Mouse (Mus musculus) limb, embryonic 11.5 days (tissue): ENCODE results near the gene Tdrd6. TPM values are rescaled to one million over a fixed set of nuclear protein-coding genes. Genes with fewer than 3 reads are reported as not detected.

Experiments used
- ATAC-seq: fragments of 200-750 bp; cut with Nextera tagmentation; 2 replicates; pipeline ENCODE4 v1.8.0; 2017; ENCODE audit warnings: low read depth; ENCODE audit not compliant: insufficient number of reproducible peaks, low FRiP score, low TSS enrichment
- DNase-seq: peaks from one replicate; pipeline ENCODE4 v3.0.0-alpha.2; 2015; ENCODE audit warnings: low spot score
- H3K27ac ChIP-seq: fragments of 300-500 bp; sonication (generic); replicated peaks from 2 replicates; pipeline ENCODE4 v1.5.1; 2014; ENCODE audit warnings: low read depth, mild to moderate bottlenecking, low read length
- H3K27me3 ChIP-seq: fragments of 300-500 bp; sonication (generic); 2 replicates; pipeline ENCODE4 v1.6.1; 2014; ENCODE audit warnings: mild to moderate bottlenecking, low read length, mixed read lengths; ENCODE audit not compliant: control insufficient read depth, insufficient read depth
- H3K36me3 ChIP-seq: fragments of 300-500 bp; sonication (generic); 2 replicates; pipeline ENCODE4 v1.6.1; 2014; ENCODE audit warnings: mild to moderate bottlenecking, low read length, moderate library complexity, mixed read lengths; ENCODE audit not compliant: control insufficient read depth, insufficient read depth
- H3K4me1 ChIP-seq: fragments of 300-500 bp; sonication (generic); 2 replicates; pipeline ENCODE4 v1.6.1; 2014; ENCODE audit warnings: low read length, mixed read lengths; ENCODE audit not compliant: control insufficient read depth, insufficient read depth
- H3K4me2 ChIP-seq: fragments of 300-500 bp; sonication (generic); 2 replicates; pipeline ENCODE4 v1.6.1; 2014; ENCODE audit warnings: low read depth, mild to moderate bottlenecking, moderate library complexity; ENCODE audit not compliant: severe bottlenecking
- H3K4me3 ChIP-seq: fragments of 300-500 bp; sonication (generic); 2 replicates; pipeline ENCODE4 v1.5.1; 2014; ENCODE audit warnings: low read depth, low read length
- H3K9ac ChIP-seq: fragments of 300-500 bp; sonication (generic); 2 replicates; pipeline ENCODE4 v1.6.1; 2014; ENCODE audit warnings: mild to moderate bottlenecking, low read length
- H3K9me3 ChIP-seq: fragments of 300-500 bp; sonication (generic); 2 replicates; pipeline ENCODE4 v1.6.1; 2016; ENCODE audit warnings: low read length; ENCODE audit not compliant: control insufficient read depth
- WGBS: fragments of 180-500 bp; shearing (Covaris S2); extraction: QIAGEN DNeasy Blood & Tissue Kit; methylation state at CpG from one replicate; pipeline ENCODE4 v1.1.7; 2014; 5-methylcytosine and 5-hydroxymethylcytosine counted together
- polyA plus RNA-seq: library from polyadenylated mRNA; unstranded; fragments of >200 nt; fragmentation: Nextera tagmentation; extraction: Ambion mirVana; gene quantifications from 2 replicates; pipeline ENCODE4 v1.2.1, GENCODE M21; 2014

Gene Tdrd6
- polyA plus RNA-seq, 1 experiment from 2014 or later, result 0.51 TPM

DNA sequence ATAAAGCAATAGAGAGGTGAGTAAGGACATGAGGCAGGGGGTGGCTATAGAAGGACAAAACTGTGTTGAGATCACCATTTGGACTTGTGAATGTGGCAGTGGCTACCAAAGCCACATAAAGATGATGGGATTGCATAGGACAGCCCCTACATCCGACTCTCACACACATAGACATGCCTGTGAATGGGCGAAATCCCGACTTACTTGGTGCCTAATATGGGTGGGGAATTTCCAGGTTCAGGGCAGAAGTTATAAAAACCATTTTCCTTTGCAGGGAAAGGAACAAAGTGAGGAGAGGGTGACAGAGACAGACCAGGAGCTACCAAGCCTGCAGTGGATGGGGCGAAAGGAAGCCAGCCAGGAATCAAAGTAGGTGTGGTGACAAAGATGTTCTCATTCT lies 7.0 kb upstream of the Tdrd6 start:
- no peak overlapping the region for H3K27ac ChIP-seq
- 97% methylated on average over 4 of the region's 4 CpGs for WGBS
- no peaks in the 10 kb centered on the region for H3K9me3 ChIP-seq
- H3K9ac ChIP-seq, result no peak overlapping the region
- no peaks in the 10 kb centered on the region for H3K36me3 ChIP-seq
- ATAC-seq (no peak), DNase-seq (no peak)
- no peak overlapping the region for H3K4me3 ChIP-seq
- H3K4me1 ChIP-seq, result no peaks in the 10 kb centered on the region
- no peaks in the 10 kb centered on the region for H3K27me3 ChIP-seq
- H3K4me2 ChIP-seq, result no peak overlapping the region

- H3K27ac ChIP-seq, result no peak overlapping the region
- H3K4me2 ChIP-seq, result peak overlapping the region; percentile 62
- peaks cover 29% of the 10 kb centered on the region for H3K27me3 ChIP-seq
- DNase-seq (no peak), ATAC-seq (no peak)
- no peak overlapping the region for H3K9ac ChIP-seq
- no peaks in the 10 kb centered on the region for H3K36me3 ChIP-seq
- peaks cover 10% of the 10 kb centered on the region for H3K4me1 ChIP-seq
- WGBS, result 53% methylated on average over 13 of the region's 13 CpGs
- no peaks in the 10 kb centered on the region for H3K9me3 ChIP-seq
- peak overlapping the region; percentile 34 for H3K4me3 ChIP-seq
These were observed 295 bp upstream of the Tdrd6 start for GRCm38 (mm10) chr17:43630427-43630760.

DNA sequence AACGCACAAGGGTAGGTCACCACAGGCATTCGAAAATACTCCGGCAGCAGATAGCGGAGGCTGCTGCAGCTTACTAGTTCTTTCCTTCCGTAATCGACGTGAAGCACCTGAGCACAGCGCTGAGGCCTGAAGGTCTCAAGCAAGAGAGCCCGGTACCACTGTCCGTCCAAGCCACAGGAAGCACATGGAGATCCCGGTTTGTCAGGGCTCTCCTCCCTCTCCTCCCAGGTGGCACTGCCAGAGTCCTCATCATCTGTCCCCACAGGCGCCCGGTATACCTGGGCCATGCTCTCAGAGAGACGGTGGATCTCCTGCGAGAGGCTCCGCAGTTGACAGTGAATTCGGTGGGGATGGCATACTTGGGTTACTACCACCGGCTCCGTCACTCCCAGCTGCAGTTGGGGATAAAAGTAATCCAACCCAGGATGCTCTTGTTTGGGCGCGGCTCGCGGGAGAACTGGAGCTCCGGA lies 1.0 kb downstream of the Tdrd6 start:
- Histone ChIP-seq H3K9me3 (no peaks in the 10 kb centered on the region), H3K4me2 (peak overlapping the region; percentile 62), H3K27me3 (peaks cover 29% of the 10 kb centered on the region), H3K4me3 (no peak overlapping the region), H3K9ac (0 out of 2 replicates have a peak overlapping the region, but pooled peaks have one; percentile 27), H3K27ac (no peak overlapping the region), H3K4me1 (peaks cover 10% of the 10 kb centered on the region), H3K36me3 (no peaks in the 10 kb centered on the region)
- ATAC-seq, result no peak
- 20% methylated on average over 24 of the region's 24 CpGs for WGBS
- no peak for DNase-seq

DNA sequence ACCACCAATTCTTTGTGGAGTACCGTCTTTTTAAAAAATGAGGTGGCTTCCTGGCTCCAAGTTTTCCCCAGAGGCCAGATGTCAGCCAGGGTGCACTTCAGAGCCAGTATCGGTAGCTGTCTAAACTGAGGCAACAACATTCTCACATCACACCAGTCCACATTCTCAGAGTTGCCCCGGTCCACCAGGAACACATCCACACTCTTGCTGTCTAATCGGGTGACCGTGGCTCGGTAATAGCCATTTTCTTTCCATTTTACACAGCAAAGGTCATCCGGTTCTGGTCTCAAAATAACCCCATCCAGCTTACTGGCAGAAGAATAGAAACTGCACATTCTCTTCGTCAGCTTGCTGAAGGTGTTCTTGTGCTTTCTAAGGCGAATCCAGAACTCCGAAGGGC lies 1.9 kb downstream of the Tdrd6 start:
- peaks cover 29% of the 10 kb centered on the region for H3K27me3 ChIP-seq
- ATAC-seq, result no peak
- DNase-seq, result no peak

DNA sequence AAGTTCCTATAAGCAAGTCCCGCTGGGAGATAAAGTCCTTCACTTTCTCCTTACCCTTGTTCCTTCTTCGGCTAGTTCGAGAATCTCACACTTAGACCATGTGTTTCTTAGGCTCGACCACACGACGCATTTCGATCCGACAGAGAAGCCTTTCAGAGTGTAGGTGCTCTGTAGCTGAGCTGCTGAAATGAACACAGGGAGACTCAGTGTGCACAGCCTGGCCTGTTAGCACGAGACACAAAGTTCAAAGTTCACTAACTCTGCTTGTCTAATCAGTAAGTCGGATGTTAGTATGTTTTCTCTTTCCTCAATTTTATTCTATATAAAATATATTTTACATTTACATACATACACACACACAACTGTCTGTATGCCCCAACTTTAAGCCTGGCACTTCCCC lies 8.0 kb downstream of the Tdrd6 start:
- Histone ChIP-seq H3K9ac (no peak overlapping the region), H3K27me3 (no peaks in the 10 kb centered on the region), H3K4me2 (no peak overlapping the region), H3K27ac (no peak overlapping the region), H3K9me3 (no peaks in the 10 kb centered on the region), H3K36me3 (no peaks in the 10 kb centered on the region), H3K4me3 (no peak overlapping the region), H3K4me1 (no peaks in the 10 kb centered on the region)
- ATAC-seq (no peak), DNase-seq (no peak)
- WGBS, result 92% methylated on average over 10 of the region's 10 CpGs

More for the DNA sequence above, 1.9 kb downstream of the Tdrd6 start:
- H3K4me3 ChIP-seq, result no peak overlapping the region
- H3K4me2 ChIP-seq, result no peak overlapping the region
- H3K27ac ChIP-seq, result no peak overlapping the region
- peaks cover 10% of the 10 kb centered on the region for H3K4me1 ChIP-seq
- H3K36me3 ChIP-seq, result no peaks in the 10 kb centered on the region
- H3K9ac ChIP-seq, result no peak overlapping the region
- no peaks in the 10 kb centered on the region for H3K9me3 ChIP-seq
- 88% methylated on average over 10 of the region's 10 CpGs for WGBS

- H3K9ac ChIP-seq, result no peak overlapping the region
- DNase-seq (no peak), ATAC-seq (no peak)
- H3K4me3 ChIP-seq, result no peak overlapping the region
- H3K27ac ChIP-seq, result no peak overlapping the region
- H3K4me2 ChIP-seq, result no peak overlapping the region
- WGBS, result 89% methylated on average over 9 of the region's 9 CpGs
- H3K9me3 ChIP-seq, result no peaks in the 10 kb centered on the region
- no peaks in the 10 kb centered on the region for H3K4me1 ChIP-seq
- no peaks in the 10 kb centered on the region for H3K27me3 ChIP-seq
- H3K36me3 ChIP-seq, result no peaks in the 10 kb centered on the region
These were observed 10.9 kb downstream of the Tdrd6 start for GRCm38 (mm10) chr17:43619156-43619555.

DNA sequence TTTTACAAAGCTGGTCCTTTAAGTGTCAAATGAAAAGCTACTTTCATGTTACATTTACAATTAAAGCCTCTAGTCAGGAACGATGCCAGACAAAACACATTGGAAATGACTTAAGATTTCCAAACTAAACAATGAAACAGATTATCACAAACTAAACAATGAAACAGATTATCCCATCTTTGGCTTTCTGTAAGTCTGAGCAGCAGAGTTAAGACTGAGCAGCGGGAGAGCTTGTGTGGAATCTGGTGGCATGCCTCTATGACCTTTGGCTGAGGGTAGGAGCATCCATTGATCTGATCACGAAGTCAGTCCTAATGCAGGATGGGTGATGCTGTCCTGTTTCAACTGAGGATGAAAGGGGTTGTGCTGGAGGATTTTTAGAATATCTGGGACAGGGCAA lies 17.9 kb downstream of the Tdrd6 start:
- no peak for ATAC-seq
- Histone ChIP-seq H3K36me3 (no peaks in the 10 kb centered on the region), H3K4me3 (no peak overlapping the region), H3K27me3 (no peaks in the 10 kb centered on the region), H3K27ac (no peak overlapping the region), H3K9ac (no peak overlapping the region), H3K9me3 (no peaks in the 10 kb centered on the region), H3K4me2 (no peak overlapping the region), H3K4me1 (no peaks in the 10 kb centered on the region)
- WGBS, result 76% methylated on average over 3 of the region's 3 CpGs
- DNase-seq, result no peak

DNA sequence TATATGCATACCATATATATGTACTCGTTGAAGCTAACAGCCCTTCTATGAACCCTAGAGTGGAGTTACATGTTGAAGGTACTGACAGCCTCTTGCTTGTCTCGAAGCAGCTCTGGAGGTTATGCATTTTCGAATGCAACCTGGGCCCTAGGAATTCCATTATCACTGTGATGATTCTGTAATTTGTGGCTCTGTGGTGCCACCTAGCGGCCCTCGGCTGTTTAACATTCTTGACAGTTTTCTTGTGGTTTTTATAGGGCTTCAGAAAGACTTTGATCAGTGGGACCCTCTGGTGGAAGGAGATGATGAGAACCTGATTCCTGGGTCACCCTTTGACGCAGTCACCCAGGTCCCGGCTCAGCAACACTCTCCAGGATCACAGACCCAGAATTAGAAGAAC lies 18.5 kb downstream of the Tdrd6 start:
- ATAC-seq (no peak), DNase-seq (peak; percentile 87)
- WGBS, result 23% methylated on average over 7 of the region's 7 CpGs
- no peaks in the 10 kb centered on the region for H3K9me3 ChIP-seq
- H3K27me3 ChIP-seq, result no peaks in the 10 kb centered on the region
- no peaks in the 10 kb centered on the region for H3K36me3 ChIP-seq
- no peak overlapping the region for H3K4me2 ChIP-seq
- H3K27ac ChIP-seq, result no peak overlapping the region
- no peak overlapping the region for H3K4me3 ChIP-seq
- no peak overlapping the region for H3K9ac ChIP-seq
- no peaks in the 10 kb centered on the region for H3K4me1 ChIP-seq

DNA sequence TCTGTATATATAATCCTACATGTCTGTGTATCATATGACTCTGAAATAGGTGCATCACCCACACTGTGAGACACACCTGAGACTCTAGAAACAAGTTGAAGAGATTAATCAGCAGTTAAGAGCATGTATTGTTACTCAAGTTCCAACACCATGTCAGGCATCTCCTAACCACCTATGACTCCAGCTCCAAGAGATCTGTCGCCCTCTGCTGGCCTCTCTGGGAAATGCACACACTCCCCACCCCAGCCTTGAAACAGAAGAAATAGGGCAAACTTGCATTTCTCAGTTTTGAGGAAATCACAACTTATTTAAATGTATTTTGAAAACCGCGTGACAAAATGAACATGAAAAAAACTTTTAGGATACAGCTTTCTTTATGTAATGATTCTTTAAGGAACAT lies 23.4 kb downstream of the Tdrd6 start:
- no peaks in the 10 kb centered on the region for H3K36me3 ChIP-seq
- no peak overlapping the region for H3K4me3 ChIP-seq
- no peak overlapping the region for H3K27ac ChIP-seq
- H3K4me1 ChIP-seq, result no peaks in the 10 kb centered on the region
- no peak overlapping the region for H3K9ac ChIP-seq
- no peaks in the 10 kb centered on the region for H3K9me3 ChIP-seq
- H3K27me3 ChIP-seq, result no peaks in the 10 kb centered on the region
- 15% methylated on average over 3 of the region's 3 CpGs for WGBS
- no peak overlapping the region for H3K4me2 ChIP-seq
- ATAC-seq (no peak), DNase-seq (peak; percentile 86)
